Mouse (Mus musculus) hindbrain, embryonic 11.5 days (tissue): ENCODE measurements at regions not wholly inside any gene's neighbourhood (a gene's known extent, or its start where the extent isn't known, plus 50 kb on each side); places are given as distances from the start of the nearest gene placed in this dataset.
"Not testable (repeated sequence)": the region's sequence is repeated elsewhere in the genome, so short reads cannot be mapped to it uniquely, and the experiment has no call there.

ENCODE experiments used
- ATAC-seq: fragments of 200-750 bp; cut with Nextera tagmentation; 2 replicates; pipeline ENCODE4 v1.8.0; 2017; ENCODE audit warnings: mild to moderate bottlenecking, moderate TSS enrichment, moderate library complexity; ENCODE audit not compliant: low FRiP score
- DNase-seq: peaks from one replicate; pipeline ENCODE4 v3.0.0-alpha.2; 2015; ENCODE audit warnings: low spot score
- H3K27ac ChIP-seq: fragments of 300-500 bp; sonication (generic); 2 replicates; pipeline ENCODE4 v1.5.1; 2014; ENCODE audit warnings: mild to moderate bottlenecking, low read depth, low read length
- H3K27me3 ChIP-seq: fragments of 300-500 bp; sonication (generic); 2 replicates; pipeline ENCODE4 v1.6.1; 2014; ENCODE audit warnings: mild to moderate bottlenecking, low read length, moderate library complexity, mixed read lengths; ENCODE audit not compliant: control insufficient read depth, insufficient read depth
- H3K36me3 ChIP-seq: fragments of 300-500 bp; sonication (generic); 2 replicates; pipeline ENCODE4 v1.6.1; 2014; ENCODE audit warnings: mild to moderate bottlenecking, low read length, moderate library complexity, mixed read lengths; ENCODE audit not compliant: control insufficient read depth, insufficient read depth
- H3K4me1 ChIP-seq: fragments of 300-500 bp; sonication (generic); replicated peaks from 2 replicates; pipeline ENCODE4 v1.6.1; 2014; ENCODE audit warnings: low read length, mixed read lengths; ENCODE audit not compliant: control insufficient read depth, insufficient read depth
- H3K4me2 ChIP-seq: fragments of 300-500 bp; sonication (generic); replicated peaks from 2 replicates; pipeline ENCODE4 v1.6.1; 2014; ENCODE audit warnings: mild to moderate bottlenecking, low read depth, low read length
- H3K4me3 ChIP-seq: fragments of 300-500 bp; sonication (generic); 2 replicates; pipeline ENCODE4 v1.5.1; 2014; ENCODE audit warnings: low read depth, low read length
- H3K9ac ChIP-seq: fragments of 300-500 bp; sonication (generic); 2 replicates; pipeline ENCODE4 v1.6.1; 2014; ENCODE audit warnings: low read depth, low read length
- H3K9me3 ChIP-seq: fragments of 300-500 bp; sonication (generic); 2 replicates; pipeline ENCODE4 v1.6.1; 2016; ENCODE audit warnings: low read length; ENCODE audit not compliant: control insufficient read depth
- WGBS: fragments of 180-500 bp; shearing (Covaris S2); extraction: QIAGEN DNeasy Blood & Tissue Kit; methylation state at CpG from one replicate; pipeline ENCODE4 v1.1.7; 2014; 5-methylcytosine and 5-hydroxymethylcytosine counted together

GRCm38 (mm10) chr13:44674926-44675650, 54.2 kb upstream of the Jarid2 start:
- Histone ChIP-seq H3K27ac (no peak overlapping the region), H3K4me1 (no peaks in the 10 kb centered on the region), H3K9ac (no peak overlapping the region), H3K9me3 (no peaks in the 10 kb centered on the region), H3K4me3 (no peak overlapping the region), H3K36me3 (no peaks in the 10 kb centered on the region), H3K4me2 (no peak overlapping the region), H3K27me3 (0 out of 2 replicates have a peak, but pooled peaks cover 6% of the 10 kb centered on the region)
- DNase-seq (no peak), ATAC-seq (no peak)
- WGBS = 77% methylated on average over 8 of the region's 8 CpGs

- ATAC-seq (no peak), DNase-seq (no peak)
- no peak overlapping the region for H3K27ac ChIP-seq
- H3K27me3 ChIP-seq = 0 out of 2 replicates have a peak, but pooled peaks cover 6% of the 10 kb centered on the region
- no peaks in the 10 kb centered on the region for H3K4me1 ChIP-seq
- H3K4me3 ChIP-seq = no peak overlapping the region
- no peak overlapping the region for H3K4me2 ChIP-seq
- WGBS = 92% methylated on average over 6 of the region's 6 CpGs
- H3K9ac ChIP-seq = no peak overlapping the region
- no peaks in the 10 kb centered on the region for H3K36me3 ChIP-seq
- H3K9me3 ChIP-seq = no peaks in the 10 kb centered on the region
These were observed 53.2 kb upstream of the Jarid2 start for GRCm38 (mm10) chr13:44676041-44676440.

GRCm38 (mm10) chr13:44678121-44678520, 51.2 kb upstream of the Jarid2 start:
- 69% methylated on average over 3 of the region's 3 CpGs for WGBS
- no peak overlapping the region for H3K27ac ChIP-seq
- no peak overlapping the region for H3K9ac ChIP-seq
- H3K9me3 ChIP-seq = no peaks in the 10 kb centered on the region
- H3K4me3 ChIP-seq = no peak overlapping the region
- DNase-seq (no peak), ATAC-seq (no peak)
- no peaks in the 10 kb centered on the region for H3K36me3 ChIP-seq
- no peak overlapping the region for H3K4me2 ChIP-seq
- H3K4me1 ChIP-seq = no peaks in the 10 kb centered on the region
- 0 out of 2 replicates have a peak, but pooled peaks cover 6% of the 10 kb centered on the region for H3K27me3 ChIP-seq

GRCm38 (mm10) chr13:44679457-44679856, 49.8 kb upstream of the Jarid2 start:
- ATAC-seq, H3K36me3 ChIP-seq, H3K4me3 ChIP-seq, H3K4me1 ChIP-seq, H3K27me3 ChIP-seq, H3K4me2 ChIP-seq, H3K9me3 ChIP-seq, DNase-seq, H3K27ac ChIP-seq, H3K9ac ChIP-seq: not testable (repeated sequence)
- 90% methylated on average over 7 of the region's 7 CpGs for WGBS
